Mouse (Mus musculus) hindbrain, embryonic 11.5 days (tissue): ENCODE results near the gene Icam1. TPM values are rescaled to one million over a fixed set of nuclear protein-coding genes. Genes with fewer than 3 reads are reported as not detected.

Source experiments
- ATAC-seq: fragments of 200-750 bp; cut with Nextera tagmentation; 2 replicates; pipeline ENCODE4 v1.8.0; 2017; ENCODE audit warnings: mild to moderate bottlenecking, moderate TSS enrichment, moderate library complexity; ENCODE audit not compliant: low FRiP score
- DNase-seq: peaks from one replicate; pipeline ENCODE4 v3.0.0-alpha.2; 2015; ENCODE audit warnings: low spot score
- H3K27ac ChIP-seq: fragments of 300-500 bp; sonication (generic); 2 replicates; pipeline ENCODE4 v1.5.1; 2014; ENCODE audit warnings: mild to moderate bottlenecking, low read depth, low read length
- H3K27me3 ChIP-seq: fragments of 300-500 bp; sonication (generic); 2 replicates; pipeline ENCODE4 v1.6.1; 2014; ENCODE audit warnings: mild to moderate bottlenecking, low read length, moderate library complexity, mixed read lengths; ENCODE audit not compliant: control insufficient read depth, insufficient read depth
- H3K36me3 ChIP-seq: fragments of 300-500 bp; sonication (generic); 2 replicates; pipeline ENCODE4 v1.6.1; 2014; ENCODE audit warnings: mild to moderate bottlenecking, low read length, moderate library complexity, mixed read lengths; ENCODE audit not compliant: control insufficient read depth, insufficient read depth
- H3K4me1 ChIP-seq: fragments of 300-500 bp; sonication (generic); replicated peaks from 2 replicates; pipeline ENCODE4 v1.6.1; 2014; ENCODE audit warnings: low read length, mixed read lengths; ENCODE audit not compliant: control insufficient read depth, insufficient read depth
- H3K4me2 ChIP-seq: fragments of 300-500 bp; sonication (generic); replicated peaks from 2 replicates; pipeline ENCODE4 v1.6.1; 2014; ENCODE audit warnings: mild to moderate bottlenecking, low read depth, low read length
- H3K4me3 ChIP-seq: fragments of 300-500 bp; sonication (generic); 2 replicates; pipeline ENCODE4 v1.5.1; 2014; ENCODE audit warnings: low read depth, low read length
- H3K9ac ChIP-seq: fragments of 300-500 bp; sonication (generic); 2 replicates; pipeline ENCODE4 v1.6.1; 2014; ENCODE audit warnings: low read depth, low read length
- H3K9me3 ChIP-seq: fragments of 300-500 bp; sonication (generic); 2 replicates; pipeline ENCODE4 v1.6.1; 2016; ENCODE audit warnings: low read length; ENCODE audit not compliant: control insufficient read depth
- WGBS: fragments of 180-500 bp; shearing (Covaris S2); extraction: QIAGEN DNeasy Blood & Tissue Kit; methylation state at CpG from one replicate; pipeline ENCODE4 v1.1.7; 2014; 5-methylcytosine and 5-hydroxymethylcytosine counted together
- polyA plus RNA-seq: library from polyadenylated mRNA; unstranded; fragments of >200 nt; fragmentation: Nextera tagmentation; extraction: Ambion mirVana; gene quantifications from 2 replicates; pipeline ENCODE4 v1.2.1, GENCODE M21; 2014

Gene Icam1
- polyA plus RNA-seq, 1 experiment from 2014 or later, result 4.3 TPM

DNA sequence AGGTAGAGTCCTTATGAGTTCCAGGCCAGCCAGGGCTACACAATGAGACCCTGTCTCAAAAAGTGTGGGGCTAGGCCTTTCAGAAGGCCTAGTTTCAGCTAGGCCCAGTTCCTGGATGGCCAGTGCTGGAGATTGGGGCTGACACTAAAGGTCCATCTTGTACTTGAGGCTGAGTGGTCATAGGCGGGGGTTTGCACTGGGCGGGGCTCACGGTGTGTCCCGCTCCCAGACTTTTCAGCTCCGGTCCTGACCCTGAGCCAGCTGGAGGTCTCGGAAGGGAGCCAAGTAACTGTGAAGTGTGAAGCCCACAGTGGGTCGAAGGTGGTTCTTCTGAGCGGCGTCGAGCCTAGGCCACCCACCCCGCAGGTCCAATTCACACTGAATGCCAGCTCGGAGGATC, 11.1 kb downstream of the Icam1 start:
- Histone ChIP-seq H3K4me3 (no peak overlapping the region), H3K9me3 (no peaks in the 10 kb centered on the region), H3K4me1 (peaks cover 2% of the 10 kb centered on the region; the same call in 1 of the 2 replicates), H3K36me3 (no peaks in the 10 kb centered on the region), H3K27me3 (peaks cover 34% of the 10 kb centered on the region), H3K4me2 (no peak overlapping the region), H3K27ac (no peak overlapping the region), H3K9ac (no peak overlapping the region)
- DNase-seq (no peak), ATAC-seq (no peak)
- 78% methylated on average over 12 of the region's 12 CpGs for WGBS

DNA sequence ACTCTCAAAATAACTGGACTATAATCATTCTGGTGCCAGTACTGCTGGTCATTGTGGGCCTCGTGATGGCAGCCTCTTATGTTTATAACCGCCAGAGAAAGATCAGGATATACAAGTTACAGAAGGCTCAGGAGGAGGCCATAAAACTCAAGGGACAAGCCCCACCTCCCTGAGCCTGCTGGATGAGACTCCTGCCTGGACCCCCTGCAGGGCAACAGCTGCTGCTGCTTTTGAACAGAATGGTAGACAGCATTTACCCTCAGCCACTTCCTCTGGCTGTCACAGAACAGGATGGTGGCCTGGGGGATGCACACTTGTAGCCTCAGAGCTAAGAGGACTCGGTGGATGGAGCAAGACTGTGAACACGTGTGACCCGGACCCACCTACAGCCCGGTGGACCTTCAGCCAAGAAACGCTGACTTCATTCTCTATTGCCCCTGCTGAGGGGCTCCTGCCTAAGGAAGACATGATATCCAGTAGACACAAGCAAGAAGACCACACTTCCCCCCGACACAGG, 12.0 kb downstream of the Icam1 start:
- no peak for ATAC-seq
- Histone ChIP-seq H3K4me3 (no peak overlapping the region), H3K36me3 (no peaks in the 10 kb centered on the region), H3K9me3 (no peaks in the 10 kb centered on the region), H3K27me3 (peaks cover 44% of the 10 kb centered on the region), H3K9ac (no peak overlapping the region), H3K27ac (no peak overlapping the region), H3K4me1 (peaks cover 2% of the 10 kb centered on the region; the same call in 1 of the 2 replicates), H3K4me2 (no peak overlapping the region)
- no peak for DNase-seq
- WGBS, result 53% methylated on average over 8 of the region's 8 CpGs

DNA sequence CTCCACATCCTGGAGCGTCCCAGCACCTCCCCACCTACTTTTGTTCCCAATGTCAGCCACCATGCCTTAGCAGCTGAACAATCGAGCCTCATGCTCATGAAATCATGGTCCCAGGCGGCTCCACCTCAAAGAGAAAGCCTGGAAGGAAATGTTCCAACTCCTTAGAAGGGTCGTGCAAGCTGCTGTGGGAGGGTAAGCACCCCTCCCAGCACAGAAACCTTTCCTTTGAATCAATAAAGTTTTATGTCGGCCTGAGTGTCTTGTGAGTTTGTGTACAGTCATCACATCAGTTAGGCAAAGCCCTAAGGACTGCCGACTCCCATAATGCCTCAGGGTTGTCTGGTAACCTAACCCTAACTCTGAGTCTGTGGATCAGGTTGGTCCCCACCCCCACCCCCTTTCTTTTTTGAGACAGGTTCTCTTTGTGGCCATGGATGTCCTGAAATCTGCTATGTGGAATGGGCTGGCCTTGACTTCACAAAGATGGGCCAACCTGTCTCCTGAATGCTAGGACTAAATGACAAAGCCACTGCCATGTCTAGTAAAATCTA, 12.8 kb downstream of the Icam1 start:
- Histone ChIP-seq H3K4me1 (peaks cover 4% of the 10 kb centered on the region; the same call in 1 of the 2 replicates), H3K9ac (no peak overlapping the region), H3K27me3 (peaks cover 52% of the 10 kb centered on the region), H3K4me2 (no peak overlapping the region), H3K9me3 (no peaks in the 10 kb centered on the region), H3K36me3 (no peaks in the 10 kb centered on the region), H3K27ac (no peak overlapping the region), H3K4me3 (no peak overlapping the region)
- WGBS, result 65% methylated on average over 6 of the region's 6 CpGs
- no peak for DNase-seq
- no peak for ATAC-seq

DNA sequence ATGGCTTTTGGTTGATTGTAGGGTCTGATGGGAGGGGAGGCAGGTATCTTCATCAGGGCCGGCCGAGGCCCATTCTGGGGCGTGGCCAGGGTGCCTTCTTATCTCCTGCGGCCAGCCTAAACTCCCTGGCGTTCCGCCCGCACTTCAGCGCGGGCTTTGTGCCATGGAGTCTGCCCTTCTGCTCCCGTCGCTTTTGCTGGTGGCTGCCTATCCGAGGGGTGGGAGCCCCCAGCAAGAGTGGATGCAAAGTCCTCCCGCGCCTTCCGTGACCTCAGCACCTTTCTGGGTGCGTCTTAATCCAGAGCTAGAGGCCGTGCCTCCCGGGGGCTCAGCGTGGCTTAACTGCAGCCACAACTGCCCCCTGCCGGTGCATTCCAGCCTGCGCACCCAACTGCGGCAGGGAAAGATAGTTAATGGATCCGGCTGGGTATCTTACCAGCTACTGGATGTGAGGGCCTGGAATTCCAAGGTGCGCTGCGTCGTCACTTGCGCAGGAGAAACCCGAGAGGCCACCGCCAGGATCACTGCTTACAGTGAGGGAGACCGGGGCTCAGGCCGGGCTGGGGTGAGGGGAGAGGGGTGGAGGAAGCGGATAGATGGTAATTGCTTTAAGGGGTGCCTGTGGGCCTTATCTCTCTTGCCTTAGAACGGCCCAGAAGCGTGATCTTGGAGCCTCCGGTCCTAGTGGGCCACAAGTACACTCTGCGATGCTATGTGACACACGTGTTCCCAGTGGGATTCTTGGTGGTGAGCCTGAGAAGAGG, 13.7 kb downstream of the Icam1 start, which contains the start of gene Icam4:
Icam4 (plus strand) TSS at position 83 of the 764 bp plus-strand sequence.
- peaks cover 59% of the 10 kb centered on the region for H3K27me3 ChIP-seq
- no peaks in the 10 kb centered on the region for H3K36me3 ChIP-seq
- no peak within 1 kb of the TSS for H3K27ac ChIP-seq
- peak; percentile 87 for DNase-seq
- H3K4me2 ChIP-seq, result peak within 1 kb of the TSS; percentile 42
- H3K4me3 ChIP-seq, result peak within 1 kb of the TSS; percentile 23
- peak within 1 kb of the TSS; percentile 32; the same call in 1 of the 2 replicates for H3K9ac ChIP-seq
- WGBS, result 3% methylated on average over 37 of the region's 37 CpGs
- H3K9me3 ChIP-seq, result no peaks in the 10 kb centered on the region
- peaks cover 4% of the 10 kb centered on the region; the same call in 1 of the 2 replicates for H3K4me1 ChIP-seq
- no peak for ATAC-seq

DNA sequence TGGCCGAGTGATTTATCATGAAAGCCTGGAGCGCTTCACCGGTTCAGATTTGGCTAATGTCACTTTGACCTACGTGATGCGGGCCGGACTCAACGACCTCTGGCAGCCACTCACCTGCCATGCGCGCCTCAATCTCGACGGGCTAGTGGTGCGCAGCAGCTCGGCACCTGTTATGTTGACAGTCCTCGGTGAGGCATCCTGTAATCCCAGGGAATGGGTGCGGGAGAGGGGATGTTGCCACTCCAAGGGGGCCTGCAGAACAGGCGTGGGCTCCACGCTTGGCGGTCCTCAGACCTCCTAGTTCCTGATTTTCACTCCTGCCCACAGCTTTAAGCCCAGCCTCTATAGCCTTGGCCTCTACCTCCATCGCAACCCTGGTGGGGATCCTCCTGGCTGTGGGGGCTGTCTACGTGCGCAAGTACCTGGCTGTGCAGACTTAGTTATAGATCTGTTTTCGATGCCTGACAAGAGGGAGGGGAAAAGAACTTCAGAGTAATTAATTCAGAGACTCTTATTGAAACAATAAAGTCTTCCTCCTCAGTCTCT, 14.3 kb downstream of the Icam1 start:
- peak; percentile 5 for DNase-seq
- no peaks in the 10 kb centered on the region for H3K36me3 ChIP-seq
- peak overlapping the region; percentile 4; the same call in 1 of the 2 replicates for H3K4me2 ChIP-seq
- H3K4me1 ChIP-seq, result peaks cover 4% of the 10 kb centered on the region; the same call in 1 of the 2 replicates
- no peaks in the 10 kb centered on the region for H3K9me3 ChIP-seq
- H3K4me3 ChIP-seq, result peak overlapping the region; percentile 23; the same call in 1 of the 2 replicates
- ATAC-seq, result no peak
- no peak overlapping the region for H3K9ac ChIP-seq
- WGBS, result 23% methylated on average over 22 of the region's 22 CpGs
- no peak overlapping the region for H3K27ac ChIP-seq
- peaks cover 65% of the 10 kb centered on the region for H3K27me3 ChIP-seq

DNA sequence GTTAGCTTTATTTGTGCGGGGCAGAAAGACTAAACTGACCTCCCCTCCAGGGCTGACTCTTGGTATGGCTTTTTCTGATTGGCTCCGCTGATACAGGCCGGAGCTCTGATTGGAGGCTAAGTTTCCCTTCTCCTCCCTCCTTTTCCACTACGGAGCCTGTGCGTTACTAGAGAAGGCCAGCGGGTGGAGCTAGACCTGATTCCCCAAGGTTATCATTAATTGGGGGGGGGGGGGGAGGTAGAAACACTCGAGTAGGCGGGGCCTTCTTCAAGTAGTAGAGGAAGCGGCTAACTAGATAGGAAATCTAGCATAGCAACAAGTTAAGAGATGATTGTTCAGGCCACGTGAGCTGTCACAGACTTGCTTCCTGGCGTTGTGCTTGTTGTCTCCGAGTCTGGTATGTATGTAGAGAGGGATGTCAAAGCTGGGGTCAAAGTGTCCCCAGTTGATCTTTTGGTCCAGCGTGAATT, 15.0 kb downstream of the Icam1 start:
- no peaks in the 10 kb centered on the region for H3K9me3 ChIP-seq
- 0% methylated on average over 13 of the region's 13 CpGs for WGBS
- peak overlapping the region; percentile 40 for H3K4me3 ChIP-seq
- H3K36me3 ChIP-seq, result no peaks in the 10 kb centered on the region
- H3K4me1 ChIP-seq, result peaks cover 4% of the 10 kb centered on the region; the same call in 1 of the 2 replicates
- H3K4me2 ChIP-seq, result peak overlapping the region; percentile 68
- H3K9ac ChIP-seq, result no peak overlapping the region
- no peak overlapping the region for H3K27ac ChIP-seq
- DNase-seq (peak; percentile 83), ATAC-seq (peak; percentile 58; the same call in 1 of the 2 replicates)
- H3K27me3 ChIP-seq, result peaks cover 72% of the 10 kb centered on the region

DNA sequence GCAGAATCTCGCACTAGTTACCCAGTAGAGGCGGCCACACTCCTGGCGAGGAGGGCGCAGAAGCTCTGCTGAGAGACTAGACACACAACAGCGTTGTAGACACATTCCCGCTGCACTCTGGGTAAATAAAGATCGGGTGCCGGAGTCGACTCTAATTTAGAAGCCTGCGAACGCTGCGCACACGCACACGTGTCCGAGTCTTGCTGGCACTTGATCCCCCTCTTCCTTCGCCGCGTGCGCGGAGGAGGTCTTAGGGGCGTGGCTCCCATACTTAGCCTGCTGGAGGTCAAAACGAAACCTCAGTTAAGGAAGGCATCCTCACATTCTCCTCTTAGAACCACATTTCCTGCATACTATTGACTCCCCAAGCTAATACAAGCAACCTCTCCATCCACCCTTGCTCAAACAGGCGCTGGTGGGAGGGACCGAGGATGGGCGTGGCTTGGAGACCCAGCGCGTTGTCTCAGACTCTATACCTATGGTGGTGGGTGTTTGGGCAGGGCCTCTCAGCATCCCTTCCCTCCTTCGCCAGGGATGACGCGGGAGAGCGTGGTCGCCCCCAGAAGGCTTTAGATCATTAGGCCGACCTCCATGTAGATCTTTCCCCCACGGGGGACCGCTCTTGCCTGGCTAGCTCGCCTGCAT, 15.6 kb downstream of the Icam1 start:
- Histone ChIP-seq H3K27ac (no peak overlapping the region), H3K27me3 (peaks cover 76% of the 10 kb centered on the region), H3K4me1 (peaks cover 4% of the 10 kb centered on the region; the same call in 1 of the 2 replicates), H3K4me3 (peak overlapping the region; percentile 40), H3K9me3 (no peaks in the 10 kb centered on the region), H3K36me3 (no peaks in the 10 kb centered on the region), H3K4me2 (peak overlapping the region; percentile 68), H3K9ac (no peak overlapping the region)
- ATAC-seq (peak; percentile 43; the same call in 1 of the 2 replicates), DNase-seq (peak; percentile 68)
- under 1% methylated on average over 36 of the region's 36 CpGs for WGBS

DNA sequence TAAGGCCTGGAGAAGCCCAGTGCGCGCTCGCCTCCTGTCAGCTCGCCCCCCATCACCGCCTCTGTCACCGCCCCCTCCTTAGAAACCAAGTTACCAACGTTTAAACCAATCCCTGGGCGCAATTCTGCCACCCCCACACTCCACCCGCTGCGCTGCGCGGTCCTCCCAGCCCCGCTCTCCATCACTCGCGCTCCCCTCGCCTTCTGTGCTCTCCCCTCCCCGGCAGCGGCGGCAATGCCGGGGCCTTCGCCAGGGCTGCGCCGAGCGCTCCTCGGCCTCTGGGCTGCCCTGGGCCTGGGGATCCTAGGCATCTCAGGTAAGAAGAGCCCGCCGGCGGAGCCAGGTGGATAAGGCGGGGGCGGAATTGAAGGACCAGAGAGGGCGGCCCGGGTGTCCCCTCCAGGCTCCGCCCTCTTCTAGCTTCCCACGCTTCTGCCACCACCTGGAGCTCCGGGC, 16.1 kb downstream of the Icam1 start, which contains the start of gene Icam5:
Icam5 (plus strand) TSS at position 178 of the 456 bp plus-strand sequence.
- Histone ChIP-seq H3K36me3 (no peaks in the 10 kb centered on the region), H3K27me3 (peaks cover 78% of the 10 kb centered on the region), H3K9ac (no peak within 1 kb of the TSS), H3K4me1 (peaks cover 6% of the 10 kb centered on the region), H3K27ac (no peak within 1 kb of the TSS), H3K4me2 (peak within 1 kb of the TSS; percentile 68), H3K9me3 (no peaks in the 10 kb centered on the region), H3K4me3 (peak within 1 kb of the TSS; percentile 40)
- DNase-seq, result no peak
- under 1% methylated on average over 31 of the region's 35 CpGs for WGBS
- peak; percentile 5; the same call in 1 of the 2 replicates for ATAC-seq
